Mouse (Mus musculus): ENCODE measurements around the gene Glb1l3. TPM values are rescaled to one million over a fixed set of nuclear protein-coding genes. Genes with fewer than 3 reads are reported as not detected.
"Not testable (repeated sequence)": the region's sequence is repeated elsewhere in the genome, so short reads cannot be mapped to it uniquely, and the experiment has no call there.

Gene Glb1l3
- polyA plus RNA-seq (2016; fragmentation: Nextera tagmentation; extraction: Ambion mirVana), result not detected in 2 replicates

GRCm38 (mm10) chr9:26860751-26861150 lies at the start of gene Glb1l3:
Gene Glb1l3, minus strand, starts transcription at chr9:26860890.
- H3K9me3 ChIP-seq, result no peaks in the 10 kb centered on the region
- H3K36me3 ChIP-seq (replicated peaks), result no peaks in the 10 kb centered on the region
- H3K4me3 ChIP-seq, result no peak within 1 kb of the TSS
- no peak within 1 kb of the TSS for H3K27ac ChIP-seq
- no peaks in the 10 kb centered on the region for H3K4me1 ChIP-seq
- 87% methylated on average over 5 of the region's 5 CpGs for WGBS
- DNase-seq (ENCODE audit: extremely low spot score, low spot score), result no peak
- H3K27me3 ChIP-seq (ENCODE audit: poor library complexity, severe bottlenecking), result no peaks in the 10 kb centered on the region

- DNase-seq (ENCODE audit: extremely low spot score, low spot score); H3K27ac ChIP-seq; H3K36me3 ChIP-seq (replicated peaks); H3K4me3 ChIP-seq; H3K9me3 ChIP-seq; H3K27me3 ChIP-seq (ENCODE audit: poor library complexity, severe bottlenecking); H3K4me1 ChIP-seq: not testable (repeated sequence)
- 81% methylated on average over 7 of the region's 7 CpGs for WGBS
Observed at GRCm38 (mm10) chr9:26869856-26870255, 9.2 kb upstream of the Glb1l3 start.

- no peak for DNase-seq (ENCODE audit: extremely low spot score, low spot score)
- 95% methylated on average over 3 of the region's 3 CpGs for WGBS
- H3K4me3 ChIP-seq, result no peak overlapping the region
- H3K27me3 ChIP-seq (ENCODE audit: poor library complexity, severe bottlenecking), result no peaks in the 10 kb centered on the region
- H3K36me3 ChIP-seq (replicated peaks), result no peaks in the 10 kb centered on the region
- H3K27ac ChIP-seq, result no peak overlapping the region
- no peaks in the 10 kb centered on the region for H3K4me1 ChIP-seq
- H3K9me3 ChIP-seq, result no peaks in the 10 kb centered on the region
Observed at GRCm38 (mm10) chr9:26831089-26831488, 29.6 kb downstream of the Glb1l3 start.

- WGBS, result 81% methylated on average over 1 of the region's 1 CpGs
- Histone ChIP-seq H3K4me3 (no peak overlapping the region), H3K27me3 (ENCODE audit: poor library complexity, severe bottlenecking) (no peaks in the 10 kb centered on the region), H3K4me1 (no peaks in the 10 kb centered on the region), H3K9me3 (no peaks in the 10 kb centered on the region), H3K36me3 (replicated peaks) (no peaks in the 10 kb centered on the region), H3K27ac (no peak overlapping the region)
- no peak for DNase-seq (ENCODE audit: extremely low spot score, low spot score)
Observed at GRCm38 (mm10) chr9:26819942-26820341, 40.7 kb downstream of the Glb1l3 start.

- peaks cover 12% of the 10 kb centered on the region for H3K4me1 ChIP-seq
- H3K27ac ChIP-seq, result no peak overlapping the region
- H3K4me3 ChIP-seq, result no peak overlapping the region
- H3K36me3 ChIP-seq (replicated peaks), result no peaks in the 10 kb centered on the region
- WGBS, result 89% methylated on average over 2 of the region's 2 CpGs
- no peaks in the 10 kb centered on the region for H3K27me3 ChIP-seq (ENCODE audit: poor library complexity, severe bottlenecking)
- DNase-seq (ENCODE audit: extremely low spot score, low spot score), result no peak
- H3K9me3 ChIP-seq, result no peaks in the 10 kb centered on the region
Observed at GRCm38 (mm10) chr9:26808735-26809134, 52.0 kb downstream of the Glb1l3 start.

- H3K27ac ChIP-seq, result peak within 1 kb of the TSS; percentile 87
- H3K4me1 ChIP-seq, result peaks cover 12% of the 10 kb centered on the region
- no peaks in the 10 kb centered on the region for H3K36me3 ChIP-seq (replicated peaks)
- DNase-seq (ENCODE audit: extremely low spot score, low spot score), result peak; percentile 96
- no peaks in the 10 kb centered on the region for H3K27me3 ChIP-seq (ENCODE audit: poor library complexity, severe bottlenecking)
- no peaks in the 10 kb centered on the region for H3K9me3 ChIP-seq
- H3K4me3 ChIP-seq, result peak within 1 kb of the TSS; percentile 61
- WGBS, result 1% methylated on average over 33 of the region's 33 CpGs
Observed at GRCm38 (mm10) chr9:26805935-26806666, 54.6 kb downstream of the Glb1l3 start, which contains the start of gene Glb1l2. Gene Glb1l2, minus strand, starts transcription at chr9:26806468.

GRCm38 (mm10) chr9:26804321-26804720 lies 56.4 kb downstream of the Glb1l3 start:
- DNase-seq (ENCODE audit: extremely low spot score, low spot score), result no peak
- no peaks in the 10 kb centered on the region for H3K36me3 ChIP-seq (replicated peaks)
- H3K27me3 ChIP-seq (ENCODE audit: poor library complexity, severe bottlenecking), result no peaks in the 10 kb centered on the region
- H3K27ac ChIP-seq, result no peak overlapping the region
- H3K9me3 ChIP-seq, result no peaks in the 10 kb centered on the region
- peaks cover 12% of the 10 kb centered on the region for H3K4me1 ChIP-seq
- no peak overlapping the region for H3K4me3 ChIP-seq

GRCm38 (mm10) chr9:26800357-26800756 lies 60.3 kb downstream of the Glb1l3 start:
- WGBS, result 97% methylated on average over 2 of the region's 2 CpGs

GRCm38 (mm10) chr9:26798731-26799130 lies 62.0 kb downstream of the Glb1l3 start:
- Histone ChIP-seq H3K36me3 (replicated peaks) (no peaks in the 10 kb centered on the region), H3K27ac (no peak overlapping the region), H3K4me1 (no peaks in the 10 kb centered on the region), H3K27me3 (ENCODE audit: poor library complexity, severe bottlenecking) (no peaks in the 10 kb centered on the region), H3K9me3 (no peaks in the 10 kb centered on the region), H3K4me3 (no peak overlapping the region)
- 88% methylated on average over 1 of the region's 1 CpGs for WGBS
- DNase-seq (ENCODE audit: extremely low spot score, low spot score), result no peak

More at GRCm38 (mm10) chr9:26800357-26800756, 60.3 kb downstream of the Glb1l3 start:
- no peak for DNase-seq (ENCODE audit: extremely low spot score, low spot score)
- no peak overlapping the region for H3K4me3 ChIP-seq
- H3K4me1 ChIP-seq, result peaks cover under 1% of the 10 kb centered on the region
- no peaks in the 10 kb centered on the region for H3K36me3 ChIP-seq (replicated peaks)
- H3K27ac ChIP-seq, result no peak overlapping the region
- H3K9me3 ChIP-seq, result no peaks in the 10 kb centered on the region
- no peaks in the 10 kb centered on the region for H3K27me3 ChIP-seq (ENCODE audit: poor library complexity, severe bottlenecking)

GRCm38 (mm10) chr9:26798205-26798604 lies 62.5 kb downstream of the Glb1l3 start:
- Histone ChIP-seq H3K36me3 (replicated peaks) (no peaks in the 10 kb centered on the region), H3K27me3 (ENCODE audit: poor library complexity, severe bottlenecking) (no peaks in the 10 kb centered on the region), H3K9me3 (no peaks in the 10 kb centered on the region), H3K4me3 (no peak overlapping the region), H3K4me1 (no peaks in the 10 kb centered on the region), H3K27ac (no peak overlapping the region)
- WGBS, result 95% methylated on average over 3 of the region's 3 CpGs
- DNase-seq (ENCODE audit: extremely low spot score, low spot score), result no peak

- Histone ChIP-seq H3K9me3 (no peaks in the 10 kb centered on the region), H3K27me3 (ENCODE audit: poor library complexity, severe bottlenecking) (no peaks in the 10 kb centered on the region), H3K4me3 (no peak overlapping the region), H3K4me1 (no peaks in the 10 kb centered on the region), H3K27ac (no peak overlapping the region), H3K36me3 (replicated peaks) (no peaks in the 10 kb centered on the region)
- DNase-seq (ENCODE audit: extremely low spot score, low spot score), result no peak
- 81% methylated on average over 3 of the region's 3 CpGs for WGBS
Observed at GRCm38 (mm10) chr9:26792829-26793228, 67.9 kb downstream of the Glb1l3 start.

GRCm38 (mm10) chr9:26783414-26783975 lies 77.2 kb downstream of the Glb1l3 start:
- 80% methylated on average over 7 of the region's 7 CpGs for WGBS
- Histone ChIP-seq H3K4me3 (no peak overlapping the region), H3K27ac (no peak overlapping the region)

GRCm38 (mm10) chr9:26778421-26778820 lies 82.3 kb downstream of the Glb1l3 start:
- 92% methylated on average over 7 of the region's 7 CpGs for WGBS
- no peak for DNase-seq (ENCODE audit: extremely low spot score, low spot score)
- H3K9me3 ChIP-seq, result no peaks in the 10 kb centered on the region
- H3K27me3 ChIP-seq (ENCODE audit: poor library complexity, severe bottlenecking), result no peaks in the 10 kb centered on the region
- H3K36me3 ChIP-seq (replicated peaks), result no peaks in the 10 kb centered on the region
- H3K4me1 ChIP-seq, result no peaks in the 10 kb centered on the region
- no peak overlapping the region for H3K27ac ChIP-seq
- H3K4me3 ChIP-seq, result no peak overlapping the region

More at GRCm38 (mm10) chr9:26783414-26783975, 77.2 kb downstream of the Glb1l3 start:
- Histone ChIP-seq H3K9me3 (no peaks in the 10 kb centered on the region), H3K36me3 (replicated peaks) (no peaks in the 10 kb centered on the region), H3K4me1 (no peaks in the 10 kb centered on the region), H3K27me3 (ENCODE audit: poor library complexity, severe bottlenecking) (no peaks in the 10 kb centered on the region)
- no peak for DNase-seq (ENCODE audit: extremely low spot score, low spot score)

Data from forebrain, embryonic 10.5 days (tissue).